Mouse (Mus musculus) layer of hippocampus, postnatal 36 days (tissue): ENCODE data around the gene Ovca2. TPM values are rescaled to one million over a fixed set of nuclear protein-coding genes. Genes with fewer than 3 reads are reported as not detected.

Experiments used
- DNase-seq, 2 experiments: peaks; one replicate each; pipeline ENCODE4 v3.0.0; 2022
- total RNA-seq, 2 experiments: library from RNA; stranded (reverse); gene quantifications; 2 replicates each; pipeline ENCODE4 v1.2.3; 2021

Ovca2 gene
- total RNA-seq = 10 to 100 TPM; 18.0 to 19.9 TPM

GRCm38 (mm10) chr11:75178672-75179208 lies at the start of gene Ovca2:
Ovca2 (minus strand) TSS chr11:75178835.
- DNase-seq = peak; percentile 89 to 90

DNA sequence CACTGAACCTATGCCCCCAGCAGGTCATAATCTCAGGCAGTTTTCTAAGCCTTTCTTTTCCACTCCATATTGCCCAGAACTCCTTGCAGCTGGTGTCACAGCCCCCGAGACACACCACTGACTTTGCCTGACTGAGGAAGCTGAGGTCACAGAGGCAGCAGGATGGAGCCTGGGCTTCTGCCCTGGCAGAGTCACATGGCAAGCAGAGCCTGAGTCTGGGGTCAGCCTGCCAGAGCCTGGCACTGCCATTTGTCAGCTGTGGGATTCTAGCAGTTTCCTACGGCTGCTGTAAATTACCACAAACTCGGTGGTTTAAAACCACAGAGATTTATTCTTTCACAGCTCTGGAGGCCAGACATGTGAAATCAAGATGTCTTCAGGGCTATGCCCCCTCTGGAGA lies 49.0 kb upstream of the Ovca2 start:
- DNase-seq = no peak

DNA sequence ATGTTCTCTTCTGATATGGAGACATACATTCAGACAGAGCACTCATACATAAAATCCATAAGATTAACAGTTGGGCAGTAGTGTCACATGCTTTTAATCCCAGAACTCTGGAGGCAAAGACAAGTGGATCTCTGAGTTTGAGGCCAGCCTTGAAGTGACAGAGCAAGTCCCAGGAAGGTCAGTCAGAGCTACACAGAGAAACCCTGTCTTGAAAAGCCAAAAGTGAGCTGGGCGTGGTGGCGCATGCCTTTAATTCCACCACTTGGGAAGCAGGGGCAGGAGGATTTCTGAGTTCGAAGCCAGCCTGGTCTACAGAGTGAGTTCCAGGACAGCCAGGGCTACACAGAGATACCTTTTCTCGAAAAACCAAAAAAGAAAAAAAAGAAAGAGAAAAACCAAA lies 46.2 kb upstream of the Ovca2 start:
- no peak for DNase-seq

GRCm38 (mm10) chr11:75224062-75224461 lies 45.4 kb upstream of the Ovca2 start:
- no peak for DNase-seq

DNA sequence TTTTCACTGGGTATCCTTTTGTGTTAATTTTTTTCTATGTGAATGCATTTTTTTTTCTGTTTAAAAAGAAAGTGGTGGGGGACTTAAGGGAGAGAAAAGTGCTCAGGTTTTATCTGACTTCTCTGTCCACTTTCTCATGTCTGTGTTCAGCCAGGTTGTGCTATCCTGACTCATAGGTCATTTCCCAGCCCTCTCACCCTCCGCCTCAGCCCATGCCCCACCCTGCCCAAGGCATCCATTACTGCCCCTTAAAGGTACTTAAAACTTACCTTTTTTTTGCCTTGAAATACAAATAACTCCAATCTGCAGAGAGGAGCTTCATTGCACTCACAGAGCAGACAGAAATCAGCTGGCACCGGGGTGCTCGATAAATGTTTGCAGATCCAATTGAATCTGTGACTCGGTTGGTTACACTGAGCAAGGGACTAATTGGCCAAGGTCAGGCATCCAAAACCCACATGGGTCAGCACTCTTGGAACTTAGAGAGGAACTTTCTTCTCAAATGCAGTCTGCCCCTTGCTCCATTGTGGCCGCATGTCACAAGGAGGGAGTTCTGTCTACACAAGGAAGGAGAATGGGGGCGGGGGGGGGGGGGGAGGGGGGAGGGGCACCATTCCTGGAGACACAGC lies 42.0 kb upstream of the Ovca2 start:
- DNase-seq = no peak

DNA sequence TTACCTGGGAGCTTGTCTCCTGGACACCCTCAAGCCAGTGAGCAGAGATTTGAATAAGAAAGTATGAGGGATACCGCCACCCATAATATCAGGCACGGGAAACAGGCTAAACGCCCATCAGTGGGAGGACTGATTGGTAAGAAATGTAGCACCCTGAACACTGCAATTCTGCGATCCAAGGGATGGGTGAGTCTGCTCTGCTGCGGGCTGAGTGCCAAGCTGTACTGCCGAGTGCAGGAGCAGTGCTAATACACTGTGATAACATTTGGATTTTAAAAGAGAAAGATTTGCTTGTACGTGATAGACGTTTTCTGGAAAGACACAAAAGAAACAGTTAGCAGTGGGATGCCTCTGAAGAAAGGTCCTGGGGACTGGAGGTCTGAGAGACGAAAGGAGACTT lies 41.5 kb upstream of the Ovca2 start:
- peak in 1 of 2 experiments; percentile 64 for DNase-seq

DNA sequence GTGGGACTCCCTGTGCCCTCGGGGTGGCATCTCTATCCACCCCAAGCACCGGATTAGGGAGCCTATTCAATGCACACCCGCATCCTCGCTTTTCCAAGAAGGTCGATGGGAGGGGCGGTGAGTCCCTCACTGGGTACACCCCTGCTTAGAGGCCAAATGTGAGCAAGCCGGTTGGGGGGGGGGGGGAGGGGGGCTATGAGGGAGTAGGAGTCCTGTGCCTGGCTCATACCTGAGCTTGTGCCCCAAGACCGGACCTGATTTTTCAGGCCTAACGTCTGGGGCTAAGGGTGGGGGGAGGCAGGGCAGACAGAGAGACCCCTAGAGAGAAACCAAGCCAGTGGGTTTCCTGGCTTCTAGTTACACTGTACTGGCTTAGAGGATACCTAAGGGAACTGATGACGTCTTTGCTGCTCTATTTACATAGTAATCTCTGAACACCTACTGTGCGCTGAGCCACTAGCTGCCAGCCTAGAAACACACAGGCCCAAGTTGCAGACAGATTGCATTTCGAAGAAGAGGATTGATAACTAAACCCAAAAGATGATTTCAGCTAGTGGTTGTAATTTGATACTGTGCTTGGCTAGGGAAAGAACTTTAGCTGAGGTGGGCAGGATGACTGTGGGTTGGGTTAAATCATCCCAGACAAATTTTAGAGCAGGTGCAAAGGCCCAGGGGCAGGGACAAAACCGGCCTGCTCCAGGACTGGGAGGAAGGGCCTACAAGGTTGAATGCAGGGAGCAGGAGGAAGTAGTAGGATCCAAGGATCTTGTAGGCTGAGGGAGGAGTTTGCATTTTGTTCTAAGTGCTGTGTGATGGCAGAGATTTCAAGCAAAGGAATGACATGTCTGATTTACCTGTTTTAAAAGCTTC lies 35.7 kb upstream of the Ovca2 start:
- no peak for DNase-seq

GRCm38 (mm10) chr11:75213372-75214080 lies 34.9 kb upstream of the Ovca2 start:
- peak in 1 of 2 experiments; percentile 18 for DNase-seq

DNA sequence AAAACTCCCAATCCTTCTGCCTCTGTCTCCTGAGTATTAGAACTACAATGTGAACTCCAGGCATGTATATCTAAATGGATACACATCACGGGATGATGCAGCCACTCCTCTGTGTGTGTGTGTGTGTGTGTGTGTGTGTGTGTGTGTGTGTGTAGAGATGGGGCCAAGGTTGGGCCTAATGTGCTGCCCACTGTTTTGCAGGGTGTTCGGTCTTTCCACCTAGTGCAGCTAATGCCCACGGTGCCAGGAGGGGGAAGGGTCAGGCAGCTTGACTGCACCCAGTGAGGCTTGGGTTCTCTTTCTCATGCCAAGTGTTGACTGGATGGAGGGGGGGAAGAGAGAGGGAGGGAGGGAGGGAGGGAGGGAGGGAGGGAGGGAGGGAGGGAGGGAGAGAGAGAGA lies 34.2 kb upstream of the Ovca2 start:
- no peak for DNase-seq

DNA sequence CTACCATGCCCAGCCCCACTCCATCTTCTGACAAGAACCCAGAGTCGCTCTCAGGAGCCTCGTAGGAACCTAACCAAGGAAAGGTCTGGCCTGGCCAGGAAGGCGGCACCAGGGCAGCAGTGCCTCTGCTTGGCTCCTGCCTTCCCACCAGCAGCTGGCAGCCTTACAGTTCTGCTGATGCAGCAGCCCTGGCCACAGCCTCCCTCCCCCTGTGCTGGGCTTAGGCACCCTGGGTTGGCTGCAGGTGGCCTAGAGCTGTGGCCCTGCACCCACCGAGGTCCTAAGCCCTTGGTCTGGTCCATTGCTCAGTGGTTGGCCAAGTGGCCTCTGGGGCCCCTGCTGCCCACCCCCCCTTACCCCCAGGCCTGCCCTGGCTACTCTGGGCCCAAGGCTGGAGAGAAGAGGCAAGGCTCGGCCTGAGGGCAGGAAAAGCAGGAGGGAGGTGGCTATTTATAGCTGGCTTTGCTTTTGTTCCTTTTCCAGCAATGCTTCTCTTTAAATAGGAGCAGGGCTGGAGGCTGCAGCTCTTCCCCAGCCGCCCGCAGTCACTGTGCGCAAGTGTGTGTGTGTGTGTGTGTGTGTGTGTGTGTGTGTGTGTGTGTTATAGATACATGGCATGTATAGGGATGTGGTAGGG lies 33.5 kb upstream of the Ovca2 start:
- DNase-seq = no peak

- no peak for DNase-seq
Measured at GRCm38 (mm10) chr11:75210755-75211154, 32.1 kb upstream of the Ovca2 start.

GRCm38 (mm10) chr11:75210093-75210492 lies 31.5 kb upstream of the Ovca2 start:
- no peak for DNase-seq

DNA sequence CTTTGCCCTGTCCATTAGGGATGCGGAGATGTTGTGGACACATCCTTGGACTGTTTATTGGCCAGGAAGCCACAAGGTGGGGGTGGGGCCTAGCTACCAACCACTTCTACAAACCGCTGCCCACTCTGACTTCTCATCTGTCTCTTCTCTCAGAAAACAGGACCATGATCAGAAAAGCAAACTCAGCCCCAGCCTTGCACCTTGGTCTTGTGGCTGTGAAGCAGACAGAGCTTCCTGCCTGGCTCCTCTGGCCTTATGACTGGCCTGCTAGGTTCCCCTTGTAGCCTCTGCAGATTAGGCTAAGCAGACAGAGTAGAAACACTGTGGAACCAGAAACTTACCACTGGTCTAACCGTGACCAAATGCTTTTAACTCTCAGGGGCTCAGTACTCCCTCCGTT lies 30.7 kb upstream of the Ovca2 start:
- DNase-seq = no peak

- no peak for DNase-seq
Measured at GRCm38 (mm10) chr11:75206347-75206746, 27.7 kb upstream of the Ovca2 start.

GRCm38 (mm10) chr11:75204472-75204871 lies 25.8 kb upstream of the Ovca2 start:
- DNase-seq = no peak

- DNase-seq = no peak
Measured at GRCm38 (mm10) chr11:75203926-75204325, 25.3 kb upstream of the Ovca2 start.

- no peak for DNase-seq
Measured at GRCm38 (mm10) chr11:75201721-75202120, 23.1 kb upstream of the Ovca2 start.

DNA sequence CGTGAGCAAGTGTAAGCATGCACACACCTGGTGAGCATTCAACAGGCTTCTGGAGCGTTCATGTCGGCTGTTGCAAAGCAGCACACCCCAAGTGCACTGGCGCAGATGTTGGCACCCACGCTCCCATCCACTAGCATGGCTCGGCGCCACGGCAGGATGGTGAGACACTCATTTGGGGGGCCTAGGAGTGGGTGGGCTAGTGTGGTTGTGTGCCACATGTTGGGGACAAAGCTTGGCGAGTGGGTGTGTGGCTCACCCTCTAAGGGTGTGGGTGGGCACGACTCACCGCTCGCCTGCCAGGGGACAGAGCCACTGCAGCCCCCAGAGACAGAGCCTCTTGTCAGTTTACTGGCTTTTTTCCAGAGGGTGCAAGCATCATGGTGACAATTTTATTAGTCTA lies 22.3 kb upstream of the Ovca2 start:
- DNase-seq = peak; percentile 63 to 72

DNA sequence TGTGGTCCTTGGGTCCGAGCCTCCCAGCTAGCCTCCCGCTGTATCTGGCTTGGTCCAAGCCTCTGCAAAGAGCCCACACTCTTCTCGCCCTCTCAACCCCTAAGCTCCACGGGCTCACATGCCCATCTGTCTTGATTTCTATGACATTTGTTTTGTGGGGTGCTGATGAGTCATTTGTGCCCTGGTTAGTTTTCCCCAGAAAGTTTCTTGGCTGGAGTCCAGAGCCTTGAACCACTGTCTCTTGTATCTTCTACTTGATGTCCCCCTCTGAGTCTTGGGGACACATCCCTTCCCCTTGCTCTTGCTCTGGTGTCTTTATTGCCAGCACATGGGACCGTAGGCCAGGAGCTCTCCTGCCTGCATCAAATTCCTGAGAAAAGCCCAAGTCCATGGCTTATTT lies 21.3 kb upstream of the Ovca2 start:
- no peak for DNase-seq

GRCm38 (mm10) chr11:75198792-75199191 lies 20.2 kb upstream of the Ovca2 start:
- no peak for DNase-seq

- no peak for DNase-seq
Measured at GRCm38 (mm10) chr11:75197956-75198355, 19.3 kb upstream of the Ovca2 start.

- no peak for DNase-seq
Measured at GRCm38 (mm10) chr11:75196131-75196530, 17.5 kb upstream of the Ovca2 start.
